Mouse (Mus musculus): ENCODE measurements around the gene Cirbp.
"Not testable (repeated sequence)": the region's sequence is repeated elsewhere in the genome, so short reads cannot be mapped to it uniquely, and the experiment has no call there.

Gene Cirbp

DNA sequence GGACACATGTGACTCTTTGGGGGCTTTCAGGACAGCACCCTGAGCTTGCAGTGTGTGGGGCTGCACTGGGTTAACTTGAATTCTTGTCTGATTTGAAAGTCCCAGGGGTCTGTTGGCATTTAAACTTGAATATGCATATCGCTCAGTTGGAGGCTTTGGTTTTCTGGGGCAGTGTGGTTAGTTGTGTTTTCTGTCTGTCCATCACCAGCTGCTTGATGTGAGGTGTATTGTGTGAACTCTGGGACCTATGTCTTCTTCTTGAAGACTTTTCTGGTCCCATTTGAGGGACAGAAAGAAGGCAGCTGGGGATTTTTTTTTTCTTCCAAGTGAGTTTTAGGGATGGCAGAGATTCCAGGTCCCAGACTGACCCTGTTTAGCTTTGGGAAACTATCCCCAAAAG, 41.4 kb downstream of the Cirbp start:
- no peak for DNase-seq (ENCODE audit: extremely low read depth, low read depth)

DNA sequence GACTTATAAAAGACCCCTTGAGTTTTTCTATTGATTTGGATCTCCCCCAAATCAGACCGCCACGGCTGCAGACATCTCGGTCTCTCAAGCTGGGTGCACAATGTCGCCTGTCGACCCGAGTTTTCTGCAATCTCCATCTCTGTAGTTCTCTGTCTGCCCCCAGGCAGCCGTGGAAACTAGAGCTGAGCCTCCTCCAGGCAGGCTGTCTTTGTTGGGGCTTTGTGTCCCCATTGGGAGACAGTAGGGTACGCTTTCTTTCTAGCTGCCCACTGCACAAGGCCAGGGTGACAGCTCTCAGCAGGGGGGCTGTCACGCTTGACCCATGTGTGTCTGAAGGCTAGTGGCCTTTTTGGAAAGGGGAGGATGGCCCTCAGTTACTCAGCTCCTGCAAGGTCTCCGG, 41.9 kb downstream of the Cirbp start:
- DNase-seq (ENCODE audit: extremely low read depth, low read depth): no peak

DNA sequence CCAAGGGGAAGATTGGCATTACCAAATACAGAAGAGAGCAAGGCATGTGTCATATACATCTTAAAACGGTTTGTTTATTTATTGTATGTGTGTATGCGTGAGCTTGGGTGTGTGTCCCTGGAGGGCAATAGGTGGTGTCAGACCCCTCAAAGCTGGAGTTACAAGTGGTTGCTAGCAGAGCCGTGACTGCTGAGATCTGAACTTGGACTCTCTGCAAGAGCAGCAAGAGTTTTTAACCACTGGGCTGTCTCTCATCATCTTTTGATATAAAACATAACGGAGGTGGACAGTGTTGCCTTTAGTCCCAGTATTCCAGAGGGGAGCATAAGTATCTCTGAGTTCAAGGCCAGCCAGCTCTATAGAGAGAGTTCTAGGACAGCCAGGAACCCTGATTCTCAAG, 42.5 kb downstream of the Cirbp start:
- DNase-seq (ENCODE audit: extremely low read depth, low read depth): no peak

DNA sequence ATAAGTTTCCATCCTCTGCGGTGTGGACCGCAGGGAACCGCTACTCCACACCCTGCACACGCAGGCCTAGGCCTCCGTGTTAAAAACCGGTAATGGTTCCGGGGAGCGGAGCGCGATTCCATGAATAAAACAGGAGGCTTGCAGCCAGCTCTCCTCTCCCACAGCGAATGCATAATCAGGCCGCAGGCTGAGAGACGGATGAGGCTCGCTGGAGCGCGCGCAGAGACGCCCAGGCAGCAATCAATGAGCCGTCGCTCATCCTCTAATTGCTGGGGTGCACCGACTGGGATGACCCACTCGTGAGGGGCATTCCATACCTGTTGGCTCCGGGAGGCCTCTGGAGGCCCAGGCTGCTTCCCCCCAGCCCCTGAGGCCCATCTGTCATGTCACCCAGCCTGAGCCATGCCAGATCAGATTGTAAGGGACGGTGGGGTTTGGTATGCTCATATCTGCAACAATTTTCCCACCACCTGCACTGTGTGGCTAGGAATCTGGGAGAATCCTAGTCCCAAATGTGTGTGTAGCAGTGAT, 43.1 kb downstream of the Cirbp start:
- DNase-seq (ENCODE audit: extremely low read depth, low read depth): no peak

DNA sequence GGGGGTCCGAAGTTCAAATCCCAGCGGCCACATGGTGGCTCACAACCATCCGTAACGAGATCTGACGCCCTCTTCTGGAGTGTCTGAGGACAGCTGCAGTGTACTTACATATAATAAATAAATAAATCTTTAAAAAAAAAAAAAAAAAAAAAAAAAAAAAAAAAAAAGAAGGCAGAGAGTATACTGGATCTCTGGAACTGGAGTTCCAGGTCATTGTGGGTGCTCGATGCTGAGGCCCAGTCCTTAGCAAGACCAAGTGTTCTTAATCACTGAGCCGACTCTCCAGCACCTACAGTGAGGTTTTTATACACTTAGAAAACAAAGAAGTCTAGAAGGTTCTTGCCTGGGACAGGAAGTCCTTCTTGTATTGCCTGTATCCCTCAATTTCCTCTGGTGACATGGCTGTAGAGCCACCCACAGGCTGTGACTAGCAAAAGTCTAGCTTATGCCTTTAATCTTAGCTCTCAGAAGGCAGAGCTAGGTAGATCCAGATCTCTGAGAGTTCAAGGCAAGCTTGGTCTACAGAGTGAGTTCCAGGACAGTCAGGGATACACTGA, 45.8 kb downstream of the Cirbp start:
- not testable (repeated sequence) for DNase-seq (ENCODE audit: extremely low read depth, low read depth)

DNA sequence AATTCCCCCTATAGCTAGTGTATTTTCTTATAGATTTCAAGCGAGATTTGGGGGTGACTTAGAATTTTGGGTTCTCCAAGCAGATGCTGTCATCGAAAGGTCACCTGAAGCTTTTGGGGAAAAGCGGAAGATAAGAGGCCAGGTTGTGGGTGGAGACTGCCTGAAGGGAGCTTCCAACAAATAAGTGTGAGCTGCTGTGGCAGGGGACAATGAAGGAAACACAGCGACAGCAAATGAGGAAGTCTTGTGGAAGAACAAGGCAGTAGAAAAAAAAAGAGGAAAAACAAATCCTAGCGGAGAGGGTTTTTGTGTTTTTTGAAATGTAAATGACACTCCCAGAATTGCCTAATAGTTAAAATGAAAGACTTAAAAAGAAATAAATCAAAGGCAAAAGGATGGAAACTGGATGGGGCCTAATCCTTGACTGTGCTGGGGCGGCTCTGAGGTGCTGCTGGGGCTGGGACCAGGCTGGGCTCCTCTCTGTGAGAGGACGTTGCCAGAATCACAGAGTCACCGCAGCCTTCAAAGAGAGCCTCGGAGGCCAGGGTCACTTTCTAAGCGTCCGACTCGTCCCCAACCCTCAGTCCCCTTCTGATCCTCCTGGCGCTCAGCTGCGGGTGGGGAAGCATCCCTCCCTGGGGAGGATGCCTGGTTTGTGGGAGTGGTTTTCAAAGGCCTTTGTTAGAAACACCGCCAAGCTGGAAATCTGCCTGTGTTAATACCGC, 49.4 kb downstream of the Cirbp start:
- DNase-seq (ENCODE audit: extremely low read depth, low read depth): no peak

DNA sequence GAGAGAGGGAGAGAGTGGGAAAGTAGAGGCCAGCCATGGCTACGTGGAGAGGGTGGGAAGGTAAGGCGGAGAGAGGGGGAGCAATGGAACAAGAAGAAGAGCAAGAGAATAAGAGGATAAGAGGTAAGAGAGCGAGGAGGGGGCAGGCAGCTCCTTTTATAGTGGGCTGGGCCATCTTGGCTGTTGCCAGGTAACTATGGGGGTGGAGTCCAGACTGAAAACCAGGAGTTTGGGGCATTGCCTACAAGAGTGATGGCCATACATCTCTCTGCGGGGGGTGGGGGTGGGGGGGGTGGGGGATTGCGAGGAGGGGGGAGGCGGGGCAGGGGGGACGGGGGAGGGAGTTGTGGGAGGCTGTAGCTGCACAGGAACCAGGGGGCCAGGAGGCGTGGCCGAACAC, 54.9 kb downstream of the Cirbp start:
- no peak for DNase-seq (ENCODE audit: extremely low read depth, low read depth)
